Mouse (Mus musculus): Measurements from ENCODE around the gene Atp5b. TPM values are rescaled to one million over a fixed set of nuclear protein-coding genes. Genes with fewer than 3 reads are reported as not detected.

Atp5b gene
- polyA plus RNA-seq, 1 experiment from 2014 or later, result 3,631 TPM

- H3K4me3 ChIP-seq (replicated peaks; ENCODE audit: low read depth, low read length), result no peak overlapping the region
- no peak overlapping the region for H3K9ac ChIP-seq (ENCODE audit: low read depth, low read length)
- no peaks in the 10 kb centered on the region for H3K27me3 ChIP-seq (ENCODE audit: insufficient read depth, low read length)
- 85% methylated on average over 5 of the region's 5 CpGs for WGBS
- H3K4me2 ChIP-seq (ENCODE audit: low read length), result no peak overlapping the region
- no peak overlapping the region for H3K27ac ChIP-seq
- H3K9me3 ChIP-seq (replicated peaks; ENCODE audit: low read length), result no peaks in the 10 kb centered on the region
- no peak for ATAC-seq (replicated peaks; ENCODE audit: low FRiP score, low read depth)
- H3K36me3 ChIP-seq (ENCODE audit: insufficient read depth, low read length), result peaks cover 47% of the 10 kb centered on the region
- DNase-seq (ENCODE audit: low spot score), result no peak
- TF ChIP-seq CTCF (IDR thresholded peaks at IDR 0.05; ENCODE audit: low read depth), result no peak
- H3K4me1 ChIP-seq (replicated peaks; ENCODE audit: insufficient read depth, low read length), result 0 out of 2 replicates have a peak, but pooled peaks cover 2% of the 10 kb centered on the region
These were observed 5.1 kb downstream of the Atp5b start for GRCm38 (mm10) chr10:128088181-128088580.

- H3K9me3 ChIP-seq (replicated peaks; ENCODE audit: low read length), result no peaks in the 10 kb centered on the region
- DNase-seq (ENCODE audit: low spot score) (no peak), ATAC-seq (replicated peaks; ENCODE audit: low FRiP score, low read depth) (no peak)
- peaks cover 47% of the 10 kb centered on the region for H3K36me3 ChIP-seq (ENCODE audit: insufficient read depth, low read length)
- H3K4me3 ChIP-seq (replicated peaks; ENCODE audit: low read depth, low read length), result no peak overlapping the region
- H3K27me3 ChIP-seq (ENCODE audit: insufficient read depth, low read length), result no peaks in the 10 kb centered on the region
- peaks cover 11% of the 10 kb centered on the region for H3K4me1 ChIP-seq (replicated peaks; ENCODE audit: insufficient read depth, low read length)
- TF ChIP-seq CTCF (IDR thresholded peaks at IDR 0.05; ENCODE audit: low read depth), result no peak
- 59% methylated on average over 5 of the region's 5 CpGs for WGBS
- no peak overlapping the region for H3K9ac ChIP-seq (ENCODE audit: low read depth, low read length)
- no peak overlapping the region for H3K27ac ChIP-seq
- H3K4me2 ChIP-seq (ENCODE audit: low read length), result no peak overlapping the region
These were observed 6.8 kb downstream of the Atp5b start for GRCm38 (mm10) chr10:128089842-128090241.

DNA sequence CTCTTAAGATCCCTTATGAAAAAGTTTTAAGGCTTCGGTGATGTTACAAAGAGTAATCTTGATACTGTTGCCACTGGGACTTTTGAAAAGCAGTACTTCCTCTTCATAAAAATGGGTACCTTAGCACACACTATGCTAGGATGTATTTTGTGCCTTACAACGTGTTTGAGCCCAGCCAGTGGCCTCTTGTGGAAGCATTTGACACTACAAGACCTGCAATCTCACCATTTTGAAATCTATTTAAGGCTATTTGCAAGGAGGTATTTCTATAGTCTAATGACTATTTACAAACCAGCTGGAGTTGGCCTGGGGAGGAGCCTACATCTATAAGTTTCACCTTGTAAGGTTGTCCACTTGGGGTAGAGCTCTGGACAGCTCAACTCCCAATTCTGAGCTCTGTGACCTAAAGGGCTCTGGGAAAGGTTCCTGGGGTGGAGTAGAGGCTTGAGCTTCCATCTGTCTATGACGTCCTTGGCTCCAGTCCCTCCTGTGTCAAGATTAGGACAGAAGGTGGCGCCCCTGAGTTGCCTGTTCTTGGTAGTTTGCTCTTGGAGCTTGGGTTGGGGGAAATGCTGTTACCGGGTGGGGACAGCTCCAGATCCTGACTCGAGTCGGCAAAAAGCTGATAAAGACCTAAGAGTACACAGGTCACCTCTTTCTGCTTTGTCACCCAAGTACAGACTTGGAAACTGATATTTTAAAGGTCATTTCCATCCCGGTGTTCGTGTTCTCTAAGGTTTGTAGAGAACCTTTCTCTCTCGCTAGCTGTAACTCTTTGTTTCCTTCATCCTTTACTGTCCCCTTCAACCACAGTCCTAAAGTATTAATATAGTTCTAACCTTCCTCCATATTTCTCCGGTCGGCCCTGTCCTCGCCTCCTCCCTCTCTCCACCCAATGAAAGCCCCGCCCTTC is 7.8 kb downstream of the Atp5b start:
- H3K36me3 ChIP-seq (ENCODE audit: insufficient read depth, low read length), result peaks cover 37% of the 10 kb centered on the region
- H3K27me3 ChIP-seq (ENCODE audit: insufficient read depth, low read length), result no peaks in the 10 kb centered on the region
- H3K4me3 ChIP-seq (replicated peaks; ENCODE audit: low read depth, low read length), result peak overlapping the region; percentile 88
- H3K4me2 ChIP-seq (ENCODE audit: low read length), result peak overlapping the region; percentile 77
- peak; percentile 95 for DNase-seq (ENCODE audit: low spot score)
- WGBS, result 6% methylated on average over 14 of the region's 14 CpGs
- H3K9me3 ChIP-seq (replicated peaks; ENCODE audit: low read length), result no peaks in the 10 kb centered on the region
- ATAC-seq (replicated peaks; ENCODE audit: low FRiP score, low read depth), result peak; percentile 31
- peak overlapping the region; percentile 87 for H3K9ac ChIP-seq (ENCODE audit: low read depth, low read length)
- TF ChIP-seq CTCF (IDR thresholded peaks at IDR 0.05; ENCODE audit: low read depth), result peak; percentile 79
- H3K27ac ChIP-seq, result peak overlapping the region; percentile 99
- peaks cover 18% of the 10 kb centered on the region for H3K4me1 ChIP-seq (replicated peaks; ENCODE audit: insufficient read depth, low read length)

GRCm38 (mm10) chr10:128091564-128092505 is 8.8 kb downstream of the Atp5b start, which contains the start of gene Baz2a:
TSS of gene Baz2a (plus strand) at chr10:128091577.
- H3K27me3 ChIP-seq (ENCODE audit: insufficient read depth, low read length), result no peaks in the 10 kb centered on the region
- no peak for TF ChIP-seq CTCF (IDR thresholded peaks at IDR 0.05; ENCODE audit: low read depth)
- H3K4me3 ChIP-seq (replicated peaks; ENCODE audit: low read depth, low read length), result peak within 1 kb of the TSS; percentile 88
- peak within 1 kb of the TSS; percentile 77 for H3K4me2 ChIP-seq (ENCODE audit: low read length)
- H3K9ac ChIP-seq (ENCODE audit: low read depth, low read length), result peak within 1 kb of the TSS; percentile 87
- H3K36me3 ChIP-seq (ENCODE audit: insufficient read depth, low read length), result peaks cover 27% of the 10 kb centered on the region
- ATAC-seq (replicated peaks; ENCODE audit: low FRiP score, low read depth) (peak; percentile 40), DNase-seq (ENCODE audit: low spot score) (peak; percentile 75)
- peaks cover 22% of the 10 kb centered on the region for H3K4me1 ChIP-seq (replicated peaks; ENCODE audit: insufficient read depth, low read length)
- H3K9me3 ChIP-seq (replicated peaks; ENCODE audit: low read length), result no peaks in the 10 kb centered on the region
- WGBS, result under 1% methylated on average over 20 of the region's 20 CpGs
- H3K27ac ChIP-seq, result peak within 1 kb of the TSS; percentile 99

GRCm38 (mm10) chr10:128092506-128093495 is 9.7 kb downstream of the Atp5b start:
- Histone ChIP-seq H3K36me3 (ENCODE audit: insufficient read depth, low read length) (peaks cover 24% of the 10 kb centered on the region), H3K27me3 (ENCODE audit: insufficient read depth, low read length) (no peaks in the 10 kb centered on the region), H3K4me3 (replicated peaks; ENCODE audit: low read depth, low read length) (peak overlapping the region; percentile 88), H3K9me3 (replicated peaks; ENCODE audit: low read length) (no peaks in the 10 kb centered on the region), H3K4me2 (ENCODE audit: low read length) (peak overlapping the region; percentile 77), H3K27ac (peak overlapping the region; percentile 99), H3K4me1 (replicated peaks; ENCODE audit: insufficient read depth, low read length) (peaks cover 22% of the 10 kb centered on the region), H3K9ac (ENCODE audit: low read depth, low read length) (peak overlapping the region; percentile 87)
- DNase-seq (ENCODE audit: low spot score) (peak; percentile 92), ATAC-seq (replicated peaks; ENCODE audit: low FRiP score, low read depth) (peak; percentile 61)
- WGBS, result under 1% methylated on average over 81 of the region's 88 CpGs
- peak; percentile 55 for TF ChIP-seq CTCF (IDR thresholded peaks at IDR 0.05; ENCODE audit: low read depth)

Data from kidney, postnatal 0 days (tissue).